Mouse (Mus musculus) midbrain, embryonic 14.5 days (tissue): Measurements from ENCODE around the gene Olfr718-ps1. TPM values are rescaled to one million over a fixed set of nuclear protein-coding genes. Genes with fewer than 3 reads are reported as not detected.
"Not testable (repeated sequence)": the region's sequence is repeated elsewhere in the genome, so short reads cannot be mapped to it uniquely, and the experiment has no call there.

Experiments used
- ATAC-seq: fragments of 200-750 bp; cut with Nextera tagmentation; 2 replicates; pipeline ENCODE4 v1.8.0; 2017; ENCODE audit warnings: moderate number of reproducible peaks, moderate library complexity; ENCODE audit not compliant: low FRiP score, low TSS enrichment
- DNase-seq: peaks from one replicate; pipeline ENCODE4 v3.0.0-alpha.2; 2015
- H3K27ac ChIP-seq: fragments of 300-500 bp; sonication (generic); replicated peaks from 2 replicates; pipeline ENCODE4 v1.5.1; 2014; ENCODE audit warnings: mild to moderate bottlenecking, low read depth, low read length, moderate library complexity
- H3K27me3 ChIP-seq: fragments of 300-500 bp; sonication (generic); 2 replicates; pipeline ENCODE4 v1.6.1; 2014; ENCODE audit warnings: low read length, control low read depth, mixed read lengths; ENCODE audit not compliant: control insufficient read depth, insufficient read depth
- H3K36me3 ChIP-seq: fragments of 300-500 bp; sonication (generic); 2 replicates; pipeline ENCODE4 v1.6.1; 2014; ENCODE audit warnings: low read length, control low read depth; ENCODE audit not compliant: control insufficient read depth, insufficient read depth
- H3K4me1 ChIP-seq: fragments of 300-500 bp; sonication (generic); 2 replicates; pipeline ENCODE4 v1.6.1; 2014; ENCODE audit warnings: mild to moderate bottlenecking, antibody characterized with exemption, low read length, control low read depth; ENCODE audit not compliant: control insufficient read depth, insufficient read depth
- H3K4me2 ChIP-seq: fragments of 300-500 bp; sonication (generic); 2 replicates; pipeline ENCODE4 v1.6.1; 2014; ENCODE audit warnings: mild to moderate bottlenecking, low read length, moderate library complexity
- H3K4me3 ChIP-seq: fragments of 300-500 bp; sonication (generic); replicated peaks from 2 replicates; pipeline ENCODE4 v1.5.1; 2014; ENCODE audit warnings: low read depth, low read length
- H3K9ac ChIP-seq: fragments of 300-500 bp; sonication (generic); replicated peaks from 2 replicates; pipeline ENCODE4 v1.6.1; 2014; ENCODE audit warnings: mild to moderate bottlenecking, low read length, moderate library complexity
- H3K9me3 ChIP-seq: fragments of 300-500 bp; sonication (generic); 2 replicates; pipeline ENCODE4 v1.6.1; 2016; ENCODE audit warnings: low read length, control low read depth, mixed read lengths; ENCODE audit not compliant: control insufficient read depth
- WGBS: fragments of 180-500 bp; shearing (Covaris S2); extraction: QIAGEN DNeasy Blood & Tissue Kit; methylation state at CpG from one replicate; pipeline ENCODE4 v1.1.7; 2014; 5-methylcytosine and 5-hydroxymethylcytosine counted together
- polyA plus RNA-seq: library from polyadenylated mRNA; unstranded; fragments of >200 nt; fragmentation: Nextera tagmentation; extraction: Ambion mirVana; gene quantifications from 2 replicates; pipeline ENCODE4 v1.2.1, GENCODE M21; 2014

The Olfr718-ps1 gene
- polyA plus RNA-seq: not detected in 2 replicates

GRCm38 (mm10) chr5:143147481-143147880 lies at the start of gene Olfr718-ps1:
Olfr718-ps1 (minus strand) TSS chr5:143147581.
- 76% methylated on average over 3 of the region's 3 CpGs for WGBS
- Histone ChIP-seq H3K36me3 (no peaks in the 10 kb centered on the region), H3K4me3 (no peak within 1 kb of the TSS), H3K9me3 (no peaks in the 10 kb centered on the region), H3K4me2 (no peak within 1 kb of the TSS), H3K27ac (no peak within 1 kb of the TSS), H3K27me3 (no peaks in the 10 kb centered on the region), H3K9ac (no peak within 1 kb of the TSS), H3K4me1 (no peaks in the 10 kb centered on the region)
- ATAC-seq: no peak
- no peak for DNase-seq

GRCm38 (mm10) chr5:143196506-143196905 lies 49.1 kb upstream of the Olfr718-ps1 start:
- Histone ChIP-seq H3K4me3 (no peak overlapping the region), H3K4me1 (no peaks in the 10 kb centered on the region), H3K27ac (no peak overlapping the region), H3K9me3 (no peaks in the 10 kb centered on the region), H3K36me3 (no peaks in the 10 kb centered on the region), H3K27me3 (no peaks in the 10 kb centered on the region), H3K9ac (no peak overlapping the region), H3K4me2 (no peak overlapping the region)
- WGBS: 93% methylated on average over 4 of the region's 4 CpGs
- DNase-seq: no peak
- ATAC-seq: no peak

GRCm38 (mm10) chr5:143195166-143195565 lies 47.8 kb upstream of the Olfr718-ps1 start:
- no peaks in the 10 kb centered on the region for H3K36me3 ChIP-seq
- DNase-seq: no peak
- no peaks in the 10 kb centered on the region for H3K4me1 ChIP-seq
- H3K4me2 ChIP-seq: no peak overlapping the region
- no peaks in the 10 kb centered on the region for H3K27me3 ChIP-seq
- H3K9ac ChIP-seq: no peak overlapping the region
- ATAC-seq: no peak
- no peaks in the 10 kb centered on the region for H3K9me3 ChIP-seq
- no peak overlapping the region for H3K27ac ChIP-seq
- 84% methylated on average over 2 of the region's 2 CpGs for WGBS
- no peak overlapping the region for H3K4me3 ChIP-seq

- not testable (repeated sequence) for H3K36me3 ChIP-seq, H3K27ac ChIP-seq, H3K9ac ChIP-seq, H3K9me3 ChIP-seq, H3K27me3 ChIP-seq, DNase-seq, ATAC-seq, H3K4me2 ChIP-seq, H3K4me1 ChIP-seq, H3K4me3 ChIP-seq
- 72% methylated on average over 8 of the region's 8 CpGs for WGBS
These were observed 47.4 kb upstream of the Olfr718-ps1 start for GRCm38 (mm10) chr5:143194747-143195146.

- 93% methylated on average over 8 of the region's 8 CpGs for WGBS
- no peak for DNase-seq
- H3K36me3 ChIP-seq: no peaks in the 10 kb centered on the region
- no peak overlapping the region for H3K4me3 ChIP-seq
- no peak for ATAC-seq
- no peaks in the 10 kb centered on the region for H3K4me1 ChIP-seq
- no peak overlapping the region for H3K4me2 ChIP-seq
- no peaks in the 10 kb centered on the region for H3K9me3 ChIP-seq
- H3K27ac ChIP-seq: no peak overlapping the region
- H3K27me3 ChIP-seq: no peaks in the 10 kb centered on the region
- no peak overlapping the region for H3K9ac ChIP-seq
These were observed 45.4 kb upstream of the Olfr718-ps1 start for GRCm38 (mm10) chr5:143192806-143193205.

- DNase-seq, H3K9me3 ChIP-seq, H3K36me3 ChIP-seq, H3K4me2 ChIP-seq, H3K9ac ChIP-seq, ATAC-seq, H3K4me3 ChIP-seq, H3K4me1 ChIP-seq, H3K27ac ChIP-seq, H3K27me3 ChIP-seq: not testable (repeated sequence)
- no CpG with 5 or more reads among the region's 1 CpGs for WGBS
These were observed 40.6 kb upstream of the Olfr718-ps1 start for GRCm38 (mm10) chr5:143188014-143188413.

- Histone ChIP-seq H3K4me2 (peak within 1 kb of the TSS; percentile 85), H3K27me3 (no peaks in the 10 kb centered on the region), H3K9me3 (no peaks in the 10 kb centered on the region), H3K4me3 (peak within 1 kb of the TSS; percentile 88), H3K4me1 (peaks cover 10% of the 10 kb centered on the region), H3K9ac (peak within 1 kb of the TSS; percentile 95), H3K27ac (peak within 1 kb of the TSS; percentile 91), H3K36me3 (peaks cover 25% of the 10 kb centered on the region)
- WGBS: under 1% methylated on average over 58 of the region's 58 CpGs
- ATAC-seq (peak; percentile 94), DNase-seq (peak; percentile 98)
These were observed 33.1 kb upstream of the Olfr718-ps1 start, which contains the start of the genes Rbak and Spdye4b for GRCm38 (mm10) chr5:143180255-143181076. Rbak (minus strand) TSS chr5:143180775. Spdye4b (plus strand) TSS chr5:143181017.

GRCm38 (mm10) chr5:143179179-143179578 lies 31.8 kb upstream of the Olfr718-ps1 start:
- H3K4me3 ChIP-seq: 0 out of 2 replicates have a peak overlapping the region, but pooled peaks have one; percentile 88
- peak overlapping the region; percentile 85 for H3K4me2 ChIP-seq
- no peaks in the 10 kb centered on the region for H3K27me3 ChIP-seq
- ATAC-seq (no peak), DNase-seq (peak; percentile 47)
- no peaks in the 10 kb centered on the region for H3K9me3 ChIP-seq
- 0 out of 2 replicates have a peak overlapping the region, but pooled peaks have one; percentile 95 for H3K9ac ChIP-seq
- H3K36me3 ChIP-seq: peaks cover 37% of the 10 kb centered on the region
- no peak overlapping the region for H3K27ac ChIP-seq
- 29% methylated on average over 6 of the region's 6 CpGs for WGBS
- H3K4me1 ChIP-seq: peaks cover 10% of the 10 kb centered on the region
